Mouse (Mus musculus) heart, adult 2 months (tissue): Measurements from ENCODE around the gene Wdr13.

ENCODE experiments used
- CTCF ChIP-seq: fragments of 200-600 bp; IDR thresholded peaks from 2 replicates; pipeline ENCODE4 v1.8.1; 2022; ENCODE audit warnings: antibody characterized with exemption, mild to moderate bottlenecking, moderate library complexity
- EP300 ChIP-seq: fragments of 200-500 bp; IDR thresholded peaks from 2 replicates; pipeline ENCODE4 v1.6.1; 2011; ENCODE audit warnings: low read depth, low read length, control low read depth; ENCODE audit not compliant: insufficient read depth
- POLR2A ChIP-seq: fragments of 200-500 bp; IDR thresholded peaks from 2 replicates; pipeline ENCODE4 v1.6.1; 2011; ENCODE audit warnings: mild to moderate bottlenecking, low read depth, low read length, control low read depth; ENCODE audit not compliant: insufficient read depth

DNA sequence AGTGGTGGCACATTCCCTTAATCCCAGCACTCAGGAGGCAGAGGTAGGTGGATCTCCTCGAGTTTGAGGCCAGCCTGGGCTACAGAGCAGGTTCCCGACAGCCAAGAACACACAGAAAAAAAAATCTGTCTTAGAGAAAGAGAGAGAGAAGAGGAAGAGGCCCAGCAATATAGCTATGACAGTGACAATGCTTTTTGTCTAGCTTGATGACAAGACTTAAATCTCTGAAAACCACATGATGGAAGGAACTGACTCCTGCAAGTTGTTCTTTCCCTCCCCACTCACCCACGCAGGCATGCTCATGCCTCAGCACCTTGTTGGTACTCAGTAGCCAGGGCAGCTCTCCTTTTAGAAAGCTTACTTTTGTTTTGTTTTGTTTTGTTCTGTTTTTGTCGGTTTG, 33.3 kb downstream of the Wdr13 start:
- TF ChIP-seq CTCF (no peak), EP300 (no peak), POLR2A (no peak)
